Mouse (Mus musculus) limb, embryonic 14.5 days (tissue): ENCODE measurements around the gene Tbc1d22b. TPM values are rescaled to one million over a fixed set of nuclear protein-coding genes. Genes with fewer than 3 reads are reported as not detected.

Experiments
- ATAC-seq: fragments of 200-750 bp; cut with Nextera tagmentation; 2 replicates; pipeline ENCODE4 v1.8.0; 2017; ENCODE audit warnings: low read depth, moderate number of reproducible peaks, moderate TSS enrichment; ENCODE audit not compliant: low FRiP score
- DNase-seq: peaks from one replicate; pipeline ENCODE4 v3.0.0-alpha.2; 2015; ENCODE audit warnings: low spot score
- H3K27ac ChIP-seq: fragments of 300-500 bp; sonication (generic); replicated peaks from 2 replicates; pipeline ENCODE4 v1.5.1; 2014; ENCODE audit warnings: low read depth, mild to moderate bottlenecking, low read length, moderate library complexity, mixed read lengths
- H3K27me3 ChIP-seq: fragments of 300-500 bp; sonication (generic); 2 replicates; pipeline ENCODE4 v1.6.1; 2014; ENCODE audit warnings: low read length, mixed read lengths; ENCODE audit not compliant: control insufficient read depth, insufficient read depth
- H3K36me3 ChIP-seq: fragments of 300-500 bp; sonication (generic); 2 replicates; pipeline ENCODE4 v1.6.1; 2014; ENCODE audit warnings: mild to moderate bottlenecking, low read length, moderate library complexity, mixed read lengths; ENCODE audit not compliant: control insufficient read depth, insufficient read depth
- H3K4me1 ChIP-seq: fragments of 300-500 bp; sonication (generic); 2 replicates; pipeline ENCODE4 v1.6.1; 2014; ENCODE audit warnings: antibody characterized with exemption, low read length, mixed read lengths; ENCODE audit not compliant: control insufficient read depth, insufficient read depth
- H3K4me2 ChIP-seq: fragments of 300-500 bp; sonication (generic); replicated peaks from 2 replicates; pipeline ENCODE4 v1.6.1; 2014; ENCODE audit warnings: low read depth, mild to moderate bottlenecking, low read length, moderate library complexity; ENCODE audit not compliant: severe bottlenecking
- H3K4me3 ChIP-seq: fragments of 300-500 bp; sonication (generic); replicated peaks from 2 replicates; pipeline ENCODE4 v1.5.1; 2014; ENCODE audit warnings: low read length
- H3K9ac ChIP-seq: fragments of 300-500 bp; sonication (generic); 2 replicates; pipeline ENCODE4 v1.6.1; 2014; ENCODE audit warnings: mild to moderate bottlenecking, low read depth, low read length, moderate library complexity; ENCODE audit not compliant: severe bottlenecking
- H3K9me3 ChIP-seq: fragments of 300-500 bp; sonication (generic); 2 replicates; pipeline ENCODE4 v1.6.1; 2016; ENCODE audit warnings: low read length; ENCODE audit not compliant: control insufficient read depth
- POLR2A ChIP-seq: fragments of 200-500 bp; IDR thresholded peaks from 2 replicates; pipeline ENCODE4 v1.8.0; 2012; ENCODE audit warnings: inconsistent platforms, mild to moderate bottlenecking, moderate library complexity, borderline replicate concordance; ENCODE audit not compliant: insufficient read depth, insufficient read length; ENCODE audit errors: extremely low read depth
- WGBS: fragments of 180-500 bp; shearing (Covaris S2); extraction: QIAGEN DNeasy Blood & Tissue Kit; methylation state at CpG from one replicate; pipeline ENCODE4 v1.1.7; 2014; 5-methylcytosine and 5-hydroxymethylcytosine counted together
- polyA plus RNA-seq, 2 experiments: library from polyadenylated mRNA; depleted of rRNA in 1 of 2; stranded (reverse) in 1 of 2; unstranded in 1 of 2; fragments of >200 nt; fragmentation: Nextera tagmentation in 1 of 2; extraction: Ambion mirVana in 1 of 2; gene quantifications; 2 replicates each; pipeline versions ENCODE4 v1.2.1 to v1.2.3; 2012 to 2014

Gene Tbc1d22b
- polyA plus RNA-seq, 2 experiments: 15.2 to 24.0 TPM

- peaks cover 96% of the 10 kb centered on the region for H3K36me3 ChIP-seq
- no peak for TF ChIP-seq POLR2A
- H3K4me3 ChIP-seq: no peak overlapping the region
- no peaks in the 10 kb centered on the region for H3K27me3 ChIP-seq
- H3K9ac ChIP-seq: no peak overlapping the region
- no peak for DNase-seq
- 92% methylated on average over 9 of the region's 9 CpGs for WGBS
- no peaks in the 10 kb centered on the region for H3K9me3 ChIP-seq
- ATAC-seq: no peak
- H3K27ac ChIP-seq: no peak overlapping the region
- no peaks in the 10 kb centered on the region for H3K4me1 ChIP-seq
- no peak overlapping the region for H3K4me2 ChIP-seq
Observed at GRCm38 (mm10) chr17:29627285-29627684, 77.7 kb downstream of the Tbc1d22b start.

GRCm38 (mm10) chr17:29628946-29629345 lies 79.4 kb downstream of the Tbc1d22b start:
- Histone ChIP-seq H3K4me3 (no peak overlapping the region), H3K27ac (no peak overlapping the region), H3K4me1 (no peaks in the 10 kb centered on the region), H3K27me3 (no peaks in the 10 kb centered on the region), H3K9me3 (no peaks in the 10 kb centered on the region), H3K9ac (no peak overlapping the region), H3K4me2 (no peak overlapping the region), H3K36me3 (peaks cover 88% of the 10 kb centered on the region)
- WGBS: 92% methylated on average over 5 of the region's 5 CpGs
- DNase-seq (no peak), ATAC-seq (peak; percentile 30; the same call in 1 of the 2 replicates)
- TF ChIP-seq POLR2A: no peak

GRCm38 (mm10) chr17:29629620-29630019 lies 80.0 kb downstream of the Tbc1d22b start:
- Histone ChIP-seq H3K4me3 (no peak overlapping the region), H3K9me3 (no peaks in the 10 kb centered on the region), H3K9ac (no peak overlapping the region), H3K27ac (no peak overlapping the region), H3K4me2 (no peak overlapping the region), H3K4me1 (no peaks in the 10 kb centered on the region), H3K27me3 (no peaks in the 10 kb centered on the region), H3K36me3 (peaks cover 88% of the 10 kb centered on the region)
- TF ChIP-seq POLR2A: no peak
- ATAC-seq (no peak), DNase-seq (no peak)
- 85% methylated on average over 5 of the region's 5 CpGs for WGBS

- Histone ChIP-seq H3K4me2 (no peak overlapping the region), H3K9me3 (no peaks in the 10 kb centered on the region), H3K36me3 (peaks cover 88% of the 10 kb centered on the region), H3K4me3 (no peak overlapping the region), H3K27ac (no peak overlapping the region), H3K4me1 (no peaks in the 10 kb centered on the region), H3K27me3 (no peaks in the 10 kb centered on the region), H3K9ac (no peak overlapping the region)
- DNase-seq (no peak), ATAC-seq (no peak)
- 92% methylated on average over 11 of the region's 11 CpGs for WGBS
- no peak for TF ChIP-seq POLR2A
Observed at GRCm38 (mm10) chr17:29632312-29632711, 82.7 kb downstream of the Tbc1d22b start.

GRCm38 (mm10) chr17:29635492-29635891 lies 85.9 kb downstream of the Tbc1d22b start:
- no peak for TF ChIP-seq POLR2A

GRCm38 (mm10) chr17:29636118-29636517 lies 86.5 kb downstream of the Tbc1d22b start:
- no peak overlapping the region for H3K9ac ChIP-seq
- no peak overlapping the region for H3K27ac ChIP-seq
- peaks cover 86% of the 10 kb centered on the region for H3K36me3 ChIP-seq
- no peaks in the 10 kb centered on the region for H3K4me1 ChIP-seq
- ATAC-seq (no peak), DNase-seq (peak; percentile 34)
- no peaks in the 10 kb centered on the region for H3K9me3 ChIP-seq
- H3K27me3 ChIP-seq: no peaks in the 10 kb centered on the region
- 70% methylated on average over 5 of the region's 5 CpGs for WGBS
- no peak for TF ChIP-seq POLR2A
- H3K4me2 ChIP-seq: no peak overlapping the region
- no peak overlapping the region for H3K4me3 ChIP-seq

More at GRCm38 (mm10) chr17:29635492-29635891, 85.9 kb downstream of the Tbc1d22b start:
- WGBS: 91% methylated on average over 8 of the region's 8 CpGs
- Histone ChIP-seq H3K4me2 (no peak overlapping the region), H3K36me3 (peaks cover 86% of the 10 kb centered on the region), H3K9ac (no peak overlapping the region), H3K4me3 (no peak overlapping the region), H3K4me1 (no peaks in the 10 kb centered on the region), H3K27me3 (no peaks in the 10 kb centered on the region), H3K9me3 (no peaks in the 10 kb centered on the region), H3K27ac (no peak overlapping the region)
- no peak for DNase-seq
- no peak for ATAC-seq
